Mouse (Mus musculus) intestine, postnatal 0 days (tissue): Measurements from ENCODE around the gene Xpr1. TPM values are rescaled to one million over a fixed set of nuclear protein-coding genes. Genes with fewer than 3 reads are reported as not detected.
A peak's percentile ranks its signal among the peaks of the same experiment; 100 is the strongest.
"Not testable (repeated sequence)": the region's sequence is repeated elsewhere in the genome, so short reads cannot be mapped to it uniquely, and the experiment has no call there.

Experiments
- ATAC-seq: fragments of 200-750 bp; cut with Nextera tagmentation; 2 replicates; pipeline ENCODE4 v1.8.0; 2017; ENCODE audit warnings: mild to moderate bottlenecking, moderate TSS enrichment, moderate library complexity
- H3K27ac ChIP-seq: fragments of 300-500 bp; sonication (generic); 2 replicates; pipeline ENCODE4 v1.5.1; 2014; ENCODE audit warnings: mild to moderate bottlenecking, low read depth, low read length, moderate library complexity
- H3K27me3 ChIP-seq: fragments of 300-500 bp; sonication (generic); replicated peaks from 2 replicates; pipeline ENCODE4 v1.6.1; 2014; ENCODE audit warnings: low read length, mixed read lengths; ENCODE audit not compliant: control insufficient read depth, insufficient read depth
- H3K36me3 ChIP-seq: fragments of 300-500 bp; sonication (generic); 2 replicates; pipeline ENCODE4 v1.6.1; 2014; ENCODE audit warnings: mild to moderate bottlenecking, moderate library complexity; ENCODE audit not compliant: control insufficient read depth, insufficient read depth
- H3K4me1 ChIP-seq: fragments of 300-500 bp; sonication (generic); replicated peaks from 2 replicates; pipeline ENCODE4 v1.6.1; 2014; ENCODE audit warnings: antibody characterized with exemption, low read length, mixed read lengths; ENCODE audit not compliant: control insufficient read depth, insufficient read depth
- H3K4me2 ChIP-seq: fragments of 300-500 bp; sonication (generic); replicated peaks from 2 replicates; pipeline ENCODE4 v1.6.1; 2014; ENCODE audit warnings: low read depth, mild to moderate bottlenecking, moderate library complexity
- H3K4me3 ChIP-seq: fragments of 300-500 bp; sonication (generic); 2 replicates; pipeline ENCODE4 v1.5.1; 2014; ENCODE audit warnings: low read depth, low read length
- H3K9ac ChIP-seq: fragments of 300-500 bp; sonication (generic); 2 replicates; pipeline ENCODE4 v1.6.1; 2014; ENCODE audit warnings: mild to moderate bottlenecking, low read depth, low read length
- H3K9me3 ChIP-seq: fragments of 300-500 bp; sonication (generic); 2 replicates; pipeline ENCODE4 v1.6.1; 2016; ENCODE audit warnings: mixed run types; ENCODE audit not compliant: control insufficient read depth
- CTCF ChIP-seq: sonication (generic); IDR thresholded peaks from 2 replicates; pipeline ENCODE4 v1.5.1; 2016; ENCODE audit warnings: low read depth, mild to moderate bottlenecking, control low read depth, antibody characterized with exemption, moderate library complexity
- WGBS: fragments of 180-500 bp; shearing (Covaris S2); extraction: QIAGEN DNeasy Blood & Tissue Kit; methylation state at CpG from one replicate; pipeline ENCODE4 v1.1.7; 2014; 5-methylcytosine and 5-hydroxymethylcytosine counted together
- polyA plus RNA-seq: library from polyadenylated mRNA; unstranded; fragments of >200 nt; fragmentation: Nextera tagmentation; extraction: Ambion mirVana; gene quantifications from 2 replicates; pipeline ENCODE4 v1.2.1, GENCODE M21; 2015

The Xpr1 gene
- polyA plus RNA-seq, 1 experiment from 2014 or later, result 5.8 TPM

GRCm38 (mm10) chr1:155281003-155281793 lies 136.0 kb downstream of the Xpr1 start:
- no peak overlapping the region for H3K27ac ChIP-seq
- H3K9ac ChIP-seq, result no peak overlapping the region
- WGBS, result 61% methylated on average over 18 of the region's 18 CpGs
- H3K27me3 ChIP-seq, result no peaks in the 10 kb centered on the region
- H3K4me3 ChIP-seq, result no peak overlapping the region
- peak; percentile 91 for TF ChIP-seq CTCF
- 0 out of 2 replicates have a peak, but pooled peaks cover 2% of the 10 kb centered on the region for H3K4me1 ChIP-seq
- no peak overlapping the region for H3K4me2 ChIP-seq
- peaks cover 31% of the 10 kb centered on the region for H3K36me3 ChIP-seq
- H3K9me3 ChIP-seq, result no peaks in the 10 kb centered on the region
- ATAC-seq, result peak; percentile 54; the same call in 1 of the 2 replicates

GRCm38 (mm10) chr1:155280306-155280705 lies 136.9 kb downstream of the Xpr1 start:
- Histone ChIP-seq H3K4me3 (no peak overlapping the region), H3K4me2 (no peak overlapping the region), H3K27ac (no peak overlapping the region), H3K27me3 (no peaks in the 10 kb centered on the region), H3K4me1 (0 out of 2 replicates have a peak, but pooled peaks cover 4% of the 10 kb centered on the region), H3K9me3 (no peaks in the 10 kb centered on the region), H3K36me3 (peaks cover 31% of the 10 kb centered on the region), H3K9ac (no peak overlapping the region)
- no peak for ATAC-seq
- 78% methylated on average over 10 of the region's 10 CpGs for WGBS
- TF ChIP-seq CTCF, result no peak

- H3K9me3 ChIP-seq, result no peaks in the 10 kb centered on the region
- WGBS, result 41% methylated on average over 13 of the region's 13 CpGs
- H3K9ac ChIP-seq, result no peak overlapping the region; the same call in 1 of the 2 replicates
Measured at GRCm38 (mm10) chr1:155276381-155277033, 140.7 kb downstream of the Xpr1 start.

GRCm38 (mm10) chr1:155275793-155276192 lies 141.4 kb downstream of the Xpr1 start:
- no peak for TF ChIP-seq CTCF

More at GRCm38 (mm10) chr1:155276381-155277033, 140.7 kb downstream of the Xpr1 start:
- TF ChIP-seq CTCF, result no peak
- Histone ChIP-seq H3K4me1 (0 out of 2 replicates have a peak, but pooled peaks cover 4% of the 10 kb centered on the region), H3K4me2 (no peak overlapping the region), H3K27me3 (no peaks in the 10 kb centered on the region), H3K36me3 (0 out of 2 replicates have a peak, but pooled peaks cover 6% of the 10 kb centered on the region), H3K4me3 (no peak overlapping the region), H3K27ac (no peak overlapping the region)
- ATAC-seq, result no peak

GRCm38 (mm10) chr1:155274976-155275375 lies 142.2 kb downstream of the Xpr1 start:
- no peak overlapping the region for H3K27ac ChIP-seq
- no peak for ATAC-seq

More at GRCm38 (mm10) chr1:155275793-155276192, 141.4 kb downstream of the Xpr1 start:
- 0 out of 2 replicates have a peak, but pooled peaks cover 2% of the 10 kb centered on the region for H3K36me3 ChIP-seq
- no peak overlapping the region for H3K27ac ChIP-seq
- no peaks in the 10 kb centered on the region for H3K9me3 ChIP-seq
- H3K4me1 ChIP-seq, result 0 out of 2 replicates have a peak, but pooled peaks cover 4% of the 10 kb centered on the region
- no peaks in the 10 kb centered on the region for H3K27me3 ChIP-seq
- H3K4me3 ChIP-seq, result no peak overlapping the region
- no peak overlapping the region for H3K9ac ChIP-seq
- no peak overlapping the region for H3K4me2 ChIP-seq
- WGBS, result 69% methylated on average over 4 of the region's 4 CpGs
- no peak for ATAC-seq

GRCm38 (mm10) chr1:155272953-155273352 lies 144.3 kb downstream of the Xpr1 start:
- 89% methylated on average over 4 of the region's 4 CpGs for WGBS
- Histone ChIP-seq H3K9me3 (no peaks in the 10 kb centered on the region), H3K4me3 (no peak overlapping the region), H3K9ac (no peak overlapping the region), H3K27ac (no peak overlapping the region), H3K4me1 (0 out of 2 replicates have a peak, but pooled peaks cover 4% of the 10 kb centered on the region), H3K27me3 (no peaks in the 10 kb centered on the region), H3K4me2 (no peak overlapping the region), H3K36me3 (no peaks in the 10 kb centered on the region)
- TF ChIP-seq CTCF, result no peak
- ATAC-seq, result no peak

More at GRCm38 (mm10) chr1:155274976-155275375, 142.2 kb downstream of the Xpr1 start:
- Histone ChIP-seq H3K27me3 (no peaks in the 10 kb centered on the region), H3K9me3 (no peaks in the 10 kb centered on the region), H3K9ac (no peak overlapping the region), H3K4me1 (0 out of 2 replicates have a peak, but pooled peaks cover 4% of the 10 kb centered on the region), H3K36me3 (no peaks in the 10 kb centered on the region), H3K4me3 (no peak overlapping the region), H3K4me2 (no peak overlapping the region)
- 78% methylated on average over 3 of the region's 3 CpGs for WGBS
- no peak for TF ChIP-seq CTCF

- not testable (repeated sequence) for H3K4me1 ChIP-seq, H3K9me3 ChIP-seq, H3K9ac ChIP-seq, H3K36me3 ChIP-seq, H3K4me2 ChIP-seq, ATAC-seq, H3K27ac ChIP-seq, H3K4me3 ChIP-seq, H3K27me3 ChIP-seq
- 95% methylated on average over 10 of the region's 10 CpGs for WGBS
Measured at GRCm38 (mm10) chr1:155262496-155262895, 154.7 kb downstream of the Xpr1 start.
